Mouse (Mus musculus): Measurements from ENCODE around the gene Ms4a6d.
"Not testable (repeated sequence)": the region's sequence is repeated elsewhere in the genome, so short reads cannot be mapped to it uniquely, and the experiment has no call there.

The Ms4a6d gene

DNA sequence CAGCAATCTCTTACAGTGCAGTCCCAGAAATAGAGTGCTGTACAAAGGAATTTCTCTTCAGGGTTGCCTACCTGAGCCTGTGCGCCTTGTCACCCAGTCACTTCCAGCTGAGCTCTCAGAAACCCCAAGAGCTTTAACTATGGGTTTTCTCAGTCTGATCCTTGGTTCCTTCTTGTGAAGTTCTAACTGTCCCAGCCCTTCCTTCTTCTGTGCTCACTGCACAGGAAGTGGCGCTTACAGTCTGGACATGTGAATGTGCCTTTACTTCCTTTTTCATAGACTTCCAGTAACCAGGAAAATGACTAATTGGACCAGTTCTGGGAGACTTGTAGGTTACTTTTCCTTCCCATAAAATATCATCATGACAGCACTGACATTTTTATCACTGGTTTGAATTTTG is at the start of gene Ms4a6d:
Ms4a6d (minus strand) TSS at position 247 of the 400 bp plus-strand sequence.
- DNase-seq (ENCODE audit: low read depth, low spot score), result no peak

DNA sequence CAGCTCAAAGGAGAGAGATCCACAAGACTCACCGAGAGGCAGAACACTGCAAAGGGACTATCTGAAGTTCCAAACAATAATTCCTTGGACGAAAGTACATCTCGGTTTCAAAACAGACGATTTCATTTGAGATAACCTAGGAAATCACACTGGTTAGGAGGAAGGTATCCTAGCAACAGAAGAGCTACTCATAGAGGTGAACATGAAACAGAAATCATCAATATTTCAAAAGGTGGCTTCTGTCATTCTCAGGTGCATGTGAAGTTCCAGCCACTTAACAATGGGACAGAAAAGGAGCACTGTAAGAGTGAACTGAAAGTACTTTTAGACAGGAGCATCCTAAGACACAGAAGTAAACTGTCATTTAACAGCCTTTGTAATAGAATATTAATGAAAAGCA is 44.9 kb upstream of the Ms4a6d start:
- DNase-seq (ENCODE audit: low read depth, low spot score), result no peak

DNA sequence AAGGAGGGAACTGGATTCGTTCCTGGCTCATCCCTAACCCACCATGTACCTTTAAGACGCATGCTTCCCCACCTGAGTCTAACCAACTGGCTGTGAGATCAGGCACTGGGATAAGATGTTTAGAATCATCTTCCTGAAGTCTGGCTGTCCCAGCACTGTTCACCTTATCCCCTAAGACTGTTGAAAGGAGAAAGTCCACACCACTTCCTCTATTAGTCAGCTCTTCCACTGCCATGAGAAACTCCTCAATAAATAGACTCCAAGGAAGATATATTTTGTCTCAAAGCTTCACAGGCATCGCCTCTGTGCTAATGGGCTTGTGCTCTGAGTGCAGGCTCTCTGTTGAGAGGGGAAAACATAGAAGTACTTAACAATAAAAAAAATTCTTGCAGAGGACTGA is 41.5 kb upstream of the Ms4a6d start:
- DNase-seq (ENCODE audit: low read depth, low spot score), result no peak

DNA sequence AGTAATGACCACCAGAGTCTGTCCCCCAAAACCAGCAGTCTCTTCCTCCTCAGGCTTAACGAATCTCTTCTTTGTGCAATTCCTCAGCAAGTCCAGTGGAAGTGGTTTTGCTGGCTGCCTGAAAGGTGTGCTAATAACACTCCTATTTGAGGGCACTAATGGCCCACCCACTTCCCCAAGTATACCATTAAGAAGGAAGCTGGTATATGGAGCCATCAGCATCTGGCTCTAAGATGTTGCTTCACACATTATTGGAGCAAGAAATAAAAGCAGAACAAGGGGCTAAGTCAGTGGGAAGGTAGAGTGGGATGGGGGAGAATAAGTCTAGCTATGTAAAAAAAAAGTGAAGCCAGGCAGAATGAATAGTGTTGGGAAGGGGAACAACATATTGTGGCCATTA is 36.1 kb upstream of the Ms4a6d start, which contains the start of gene Ms4a3:
Ms4a3 (minus strand) TSS at position 120 of the 400 bp plus-strand sequence.
- no peak for DNase-seq (ENCODE audit: low read depth, low spot score)

DNA sequence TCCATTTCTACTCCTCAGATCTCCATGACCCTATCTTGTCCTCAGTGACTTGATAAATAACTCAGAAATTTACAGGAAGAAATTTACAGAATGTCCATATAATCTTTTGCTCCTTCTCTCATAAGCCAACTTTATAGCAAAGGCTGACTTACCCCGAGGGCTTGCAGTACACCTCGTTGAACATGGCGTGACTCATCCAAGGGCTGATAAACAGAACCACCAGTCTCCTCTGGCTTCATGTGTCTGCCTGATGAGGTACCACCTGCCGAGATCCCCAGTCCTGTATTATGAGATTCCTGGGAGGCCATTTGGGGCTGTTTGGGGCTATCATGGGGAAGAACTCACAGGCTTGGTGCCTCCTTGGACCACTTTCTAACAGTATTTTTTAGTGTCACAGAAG is 34.4 kb upstream of the Ms4a6d start:
- DNase-seq (ENCODE audit: low read depth, low spot score), result no peak

DNA sequence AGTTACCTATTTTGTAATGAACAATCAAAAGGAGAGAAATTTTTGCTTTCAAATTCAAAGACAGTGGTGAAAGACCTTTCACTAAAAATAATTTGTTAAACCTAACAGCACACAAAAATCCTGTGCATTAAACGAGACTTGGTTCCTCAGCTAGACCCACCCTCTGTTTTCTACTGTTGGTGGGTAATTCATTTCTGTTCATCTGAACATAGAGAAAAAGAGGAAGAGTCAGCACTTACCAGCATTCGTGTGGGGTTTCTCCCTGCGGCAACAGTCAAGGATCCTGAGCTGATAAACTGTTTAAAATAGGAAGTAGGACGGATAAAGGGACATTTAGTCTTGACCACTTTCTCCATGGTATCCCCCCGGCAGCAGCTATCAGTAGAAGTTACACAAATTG is 30.9 kb upstream of the Ms4a6d start:
- DNase-seq (ENCODE audit: low read depth, low spot score), result no peak

DNA sequence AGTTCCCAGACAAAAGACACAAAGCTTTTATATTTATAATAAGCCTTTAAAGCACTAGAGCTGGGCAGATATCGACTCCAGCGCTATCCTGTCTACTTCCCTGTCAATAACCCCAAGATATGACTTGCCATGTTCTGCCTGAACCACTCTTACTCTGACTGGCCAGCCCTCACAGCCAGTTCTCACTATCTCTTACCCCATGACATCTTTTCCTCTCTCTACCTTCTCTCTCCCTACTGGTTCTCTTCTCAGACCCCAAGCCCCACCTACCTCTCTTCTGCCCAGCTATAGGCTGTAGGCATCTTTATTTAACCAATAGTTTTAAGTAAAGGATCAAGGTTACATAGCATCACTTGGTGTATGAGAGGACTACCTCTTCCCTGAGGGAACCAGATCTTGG is 29.7 kb upstream of the Ms4a6d start:
- DNase-seq (ENCODE audit: low read depth, low spot score), result no peak

DNA sequence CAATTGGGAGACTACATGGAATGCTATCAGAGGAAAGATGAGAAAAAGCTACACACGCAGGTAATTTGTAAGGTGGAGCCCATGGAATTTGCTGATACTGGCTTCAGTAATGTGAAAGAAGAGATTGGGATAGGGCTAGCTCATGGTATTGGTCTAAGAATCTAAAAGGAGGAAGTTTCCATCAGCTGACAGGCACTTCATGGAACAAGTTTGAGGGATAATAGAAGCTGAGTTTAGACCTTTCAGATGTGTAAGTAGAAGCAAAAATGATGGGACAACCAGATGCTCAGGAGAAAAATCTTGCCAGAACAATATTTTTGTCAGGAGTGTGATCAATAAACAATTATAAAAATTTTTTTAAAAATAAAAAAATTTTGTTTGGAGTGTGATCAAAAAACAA is 29.1 kb upstream of the Ms4a6d start:
- no peak for DNase-seq (ENCODE audit: low read depth, low spot score)

DNA sequence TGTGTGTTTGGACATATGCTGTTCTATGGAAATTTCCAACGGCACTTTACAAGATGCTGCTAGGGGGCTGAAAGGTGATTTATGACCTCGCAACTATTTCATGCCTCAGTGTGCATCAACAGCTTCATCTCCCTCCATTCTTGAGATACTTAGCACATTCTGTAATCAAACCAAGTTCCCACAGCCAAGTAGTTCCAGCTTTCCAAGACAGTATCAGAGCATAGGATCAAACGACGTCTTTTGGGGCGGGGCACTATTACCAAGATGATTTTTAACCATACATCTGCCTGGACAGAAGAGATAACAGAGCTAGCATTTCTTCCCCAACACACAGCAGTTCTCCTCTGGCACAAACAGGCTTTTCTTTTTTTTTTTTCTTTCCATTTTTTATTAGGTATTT is 20.6 kb upstream of the Ms4a6d start:
- DNase-seq (ENCODE audit: low read depth, low spot score), result no peak

DNA sequence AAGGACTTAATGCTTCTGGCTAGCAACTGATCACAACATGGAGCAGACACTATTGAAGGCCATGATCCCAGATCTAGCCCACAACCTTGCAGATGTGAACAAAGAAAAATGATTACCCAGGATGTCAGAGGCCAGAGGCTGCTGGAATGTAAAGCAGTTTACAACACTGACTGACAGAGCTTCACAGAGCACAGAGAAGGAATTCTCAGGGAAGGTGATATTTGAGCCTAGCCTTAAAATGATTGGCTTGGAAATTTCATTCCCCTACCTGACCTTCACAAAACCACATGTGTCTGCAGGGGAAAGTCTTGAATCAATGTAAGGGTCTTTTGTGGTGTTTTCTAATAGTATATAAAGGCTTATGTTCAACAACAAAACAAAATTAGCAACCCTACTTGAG is 20.2 kb upstream of the Ms4a6d start:
- no peak for DNase-seq (ENCODE audit: low read depth, low spot score)

DNA sequence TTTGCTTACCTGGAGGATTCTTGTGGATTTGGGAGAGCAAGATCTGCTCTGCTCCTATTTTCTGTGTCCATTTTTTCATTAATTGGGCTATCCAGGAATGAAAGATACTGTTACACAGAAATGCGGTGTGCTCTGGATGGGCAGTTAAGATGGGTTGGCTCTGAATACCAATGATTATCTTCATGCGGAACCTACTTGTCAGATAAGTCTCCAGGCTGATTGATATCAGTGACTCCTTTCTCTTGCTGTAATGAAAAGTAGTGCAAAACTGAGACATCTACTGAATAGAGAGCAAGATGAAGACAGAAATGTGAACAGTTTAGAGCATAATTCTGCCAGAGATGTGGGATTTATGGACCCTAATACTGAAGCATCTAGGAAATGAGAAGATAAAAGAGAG is 18.9 kb upstream of the Ms4a6d start, which contains the start of gene Ms4a2:
Ms4a2 (minus strand) TSS at position 169 of the 400 bp plus-strand sequence.
- DNase-seq (ENCODE audit: low read depth, low spot score), result no peak

DNA sequence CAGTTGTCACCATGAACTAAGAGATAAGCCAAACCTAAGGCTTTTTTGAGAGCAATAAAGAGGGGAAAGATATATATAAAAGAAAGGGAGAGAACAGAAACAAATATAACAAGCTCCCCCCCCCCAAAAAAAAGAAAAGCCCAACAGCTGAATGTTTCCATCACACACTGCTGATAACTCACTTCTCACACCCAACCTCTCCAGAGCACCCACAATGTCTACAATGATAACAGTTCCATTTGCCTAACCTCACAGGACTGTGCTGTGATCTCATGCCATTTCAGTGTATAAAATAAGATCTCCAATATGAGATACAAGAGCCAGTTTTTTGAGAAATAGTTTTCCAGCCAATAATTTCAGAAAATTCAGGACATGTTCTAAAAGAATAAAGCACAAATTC is 13.3 kb upstream of the Ms4a6d start:
- no peak for DNase-seq (ENCODE audit: low read depth, low spot score)

DNA sequence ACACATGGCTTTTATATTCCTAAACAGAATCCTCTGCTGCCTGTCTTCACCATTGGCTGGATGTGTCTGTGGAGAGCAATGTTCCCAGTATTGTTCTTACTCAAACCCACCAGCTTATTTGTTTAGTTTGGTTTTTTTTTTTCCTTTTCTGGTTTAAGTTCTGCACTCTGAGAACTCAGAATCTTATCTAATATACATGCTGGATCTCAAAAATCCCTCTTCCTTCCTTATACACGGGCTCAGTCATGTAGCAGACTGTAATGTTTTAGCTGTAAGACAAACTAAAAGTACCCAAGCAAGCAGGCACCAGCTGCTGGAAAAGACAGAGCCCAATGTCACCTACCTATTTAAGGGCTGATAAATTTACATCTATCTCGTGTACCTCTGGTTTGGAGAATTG is 10.2 kb upstream of the Ms4a6d start:
- no peak for DNase-seq (ENCODE audit: low read depth, low spot score)

DNA sequence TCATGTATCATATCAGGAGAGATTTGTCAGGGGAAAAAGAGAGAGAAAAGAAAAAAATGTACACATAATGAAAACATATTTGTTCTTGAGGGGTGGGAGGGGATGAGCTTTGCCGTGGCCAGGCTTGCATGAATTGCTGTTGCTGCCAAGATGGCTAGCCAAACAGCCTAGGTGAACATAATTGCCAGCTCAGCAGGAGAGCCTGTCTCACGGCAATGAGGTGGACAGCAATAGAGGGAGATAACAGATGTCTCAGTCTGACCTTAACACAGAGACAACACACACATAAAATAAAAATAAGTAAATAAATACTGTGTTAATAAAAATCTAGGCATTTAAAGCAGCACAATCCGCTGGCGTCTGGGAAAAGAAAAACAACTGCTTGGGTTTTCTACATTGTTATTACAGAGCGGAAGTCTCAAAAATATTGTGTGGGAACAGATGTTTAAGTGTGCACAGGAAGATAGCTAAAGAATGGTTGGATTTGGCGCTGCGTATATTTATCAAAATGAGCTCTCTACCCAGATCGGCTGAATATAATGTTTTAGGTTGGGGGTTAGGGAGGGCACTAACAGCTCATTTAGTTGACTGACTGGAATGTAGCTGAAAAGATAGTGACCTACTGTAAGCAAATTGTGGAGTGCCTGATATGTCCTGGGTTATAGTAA is 9.3 kb upstream of the Ms4a6d start:
- no peak for DNase-seq (ENCODE audit: low read depth, low spot score)

DNA sequence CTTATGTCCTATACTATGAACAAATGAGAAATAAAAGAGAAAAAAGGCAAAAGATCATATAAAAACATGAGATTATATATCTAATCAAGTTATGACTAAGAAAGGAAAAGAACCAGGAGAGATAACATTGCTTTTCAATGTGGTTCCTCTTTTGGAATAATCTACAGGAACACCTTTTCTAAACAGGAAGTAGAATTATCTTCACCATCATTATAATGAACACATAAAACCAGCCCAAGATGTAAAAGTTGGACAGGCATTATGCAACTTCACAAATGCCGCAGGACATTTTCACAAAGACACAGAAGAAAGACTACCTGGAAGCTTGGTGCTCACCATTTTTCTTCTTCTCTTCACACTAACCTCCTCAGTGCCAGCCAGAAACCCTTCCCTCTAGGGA is 8.4 kb upstream of the Ms4a6d start:
- DNase-seq (ENCODE audit: low read depth, low spot score), result no peak

DNA sequence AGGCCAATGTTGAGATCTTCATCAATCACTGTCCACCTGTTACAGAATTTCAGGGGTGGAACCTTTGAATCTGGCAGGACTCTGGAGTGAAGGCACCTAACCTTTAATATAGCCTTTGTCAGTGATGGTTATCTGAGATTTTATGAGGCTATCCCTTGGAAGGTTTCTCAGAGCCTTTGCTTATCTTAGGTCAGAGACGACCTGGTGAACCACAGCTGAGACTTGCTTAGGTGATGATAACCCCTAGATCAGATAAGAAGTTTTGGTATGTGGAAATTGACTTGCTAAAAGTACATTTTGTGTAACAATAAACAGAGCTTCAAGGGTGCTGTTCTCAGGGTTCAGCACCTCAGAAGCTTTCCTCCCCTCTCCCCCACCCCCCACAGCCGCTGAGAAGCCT is 7.6 kb upstream of the Ms4a6d start:
- no peak for DNase-seq (ENCODE audit: low read depth, low spot score)

DNA sequence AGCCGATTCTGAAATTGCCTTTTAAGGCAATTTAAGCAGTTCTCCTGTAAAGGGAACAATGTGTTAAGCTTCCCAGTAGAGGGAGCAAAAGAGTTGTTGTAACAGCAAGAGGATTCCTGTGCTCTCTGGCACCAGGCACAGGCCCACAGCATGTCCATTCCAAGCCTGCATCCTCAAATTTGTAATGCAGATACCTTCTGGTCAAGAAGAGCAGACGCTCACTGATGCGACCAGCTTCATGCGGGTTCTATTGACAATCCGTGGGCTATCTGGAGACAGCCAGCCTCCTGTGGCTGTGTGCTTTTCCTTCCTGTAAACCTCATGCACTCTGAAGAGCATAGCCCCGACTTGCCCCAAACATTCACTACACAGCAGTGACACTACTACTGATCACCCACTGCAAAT is 6.9 kb upstream of the Ms4a6d start:
- DNase-seq (ENCODE audit: low read depth, low spot score), result peak; percentile 12

DNA sequence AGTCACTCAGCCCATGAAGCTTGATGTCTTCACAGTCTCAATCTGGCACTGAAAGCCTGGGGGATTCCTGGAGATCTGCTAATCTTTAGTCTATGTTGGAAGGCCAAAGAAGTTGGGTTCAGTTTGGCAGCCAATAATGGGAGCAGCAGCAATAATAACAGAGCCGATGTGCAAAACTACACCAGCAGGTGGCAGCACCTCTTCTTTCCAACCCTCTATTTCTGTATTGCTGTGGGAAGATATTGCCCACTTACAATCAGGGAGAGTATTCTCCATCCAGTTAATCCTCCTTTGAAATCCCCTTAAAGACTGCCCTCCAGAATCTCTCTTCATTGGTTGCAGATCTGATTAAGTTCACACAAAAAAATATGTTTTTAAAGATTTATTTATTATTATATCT is 3.5 kb upstream of the Ms4a6d start:
- no peak for DNase-seq (ENCODE audit: low read depth, low spot score)

DNA sequence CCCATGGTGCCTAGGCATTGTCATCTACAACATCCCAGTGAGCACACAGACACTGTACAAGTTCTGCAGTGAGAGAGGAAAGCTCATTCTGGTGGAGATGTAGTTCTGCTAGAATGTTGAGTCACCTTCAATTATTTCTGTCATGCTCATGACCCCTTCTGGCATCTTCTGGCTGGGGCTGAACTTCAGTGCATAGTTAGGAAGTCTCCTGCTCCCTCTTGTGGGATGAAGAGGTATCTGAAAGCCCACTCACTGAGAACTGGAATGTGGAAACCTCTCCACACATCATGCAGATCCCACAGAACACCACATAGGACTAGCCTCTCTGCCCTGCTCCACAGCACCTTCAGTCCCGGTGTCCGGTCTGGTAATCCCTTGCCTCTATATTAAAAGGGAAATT is 2.6 kb downstream of the Ms4a6d start:
- no peak for DNase-seq (ENCODE audit: low read depth, low spot score)

DNA sequence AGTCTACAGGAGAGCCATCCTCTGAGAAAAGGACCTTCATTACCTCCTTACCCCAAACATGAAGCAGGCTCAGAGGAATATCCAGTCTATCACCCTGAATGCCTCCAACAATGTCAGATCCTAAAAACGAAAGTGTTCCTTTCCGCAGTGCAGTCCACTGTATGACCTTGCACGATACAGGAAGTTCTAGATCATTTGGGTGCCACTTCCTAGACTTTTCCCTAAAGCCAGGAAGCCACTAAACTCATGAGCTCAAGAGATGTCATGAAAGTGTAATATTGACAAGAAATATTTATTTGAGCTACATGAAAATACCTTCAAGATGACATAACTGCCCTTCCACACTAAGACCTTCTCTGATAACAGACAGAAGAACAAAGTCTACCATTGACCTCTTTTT is 3.3 kb downstream of the Ms4a6d start:
- no peak for DNase-seq (ENCODE audit: low read depth, low spot score)

DNA sequence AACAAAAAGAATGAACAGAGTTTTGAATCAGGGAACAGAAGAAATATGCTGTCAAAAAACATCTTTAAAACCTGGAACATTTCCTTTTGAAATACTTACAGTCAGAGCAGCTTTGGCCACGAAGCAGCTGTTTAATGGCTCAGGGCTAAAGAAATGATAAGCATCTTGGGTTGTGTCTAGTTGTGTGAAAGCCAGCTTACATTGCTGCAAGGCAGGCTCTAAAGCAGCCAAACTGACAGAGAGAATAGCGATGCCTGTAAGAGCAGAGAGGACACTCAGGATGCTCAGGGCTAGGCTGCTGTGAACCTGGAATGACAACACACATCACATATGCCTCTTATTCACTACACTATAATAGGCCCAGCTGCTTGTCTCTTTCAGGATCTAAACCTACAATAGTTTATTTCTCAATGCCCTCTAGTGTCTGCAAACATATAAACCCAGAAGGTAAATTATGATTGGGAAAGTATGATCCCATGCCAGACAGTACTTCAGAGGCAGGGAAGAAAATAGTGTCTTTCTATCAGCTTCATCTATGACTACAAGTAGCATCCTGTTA is 14.7 kb downstream of the Ms4a6d start:
- DNase-seq (ENCODE audit: low read depth, low spot score), result no peak

DNA sequence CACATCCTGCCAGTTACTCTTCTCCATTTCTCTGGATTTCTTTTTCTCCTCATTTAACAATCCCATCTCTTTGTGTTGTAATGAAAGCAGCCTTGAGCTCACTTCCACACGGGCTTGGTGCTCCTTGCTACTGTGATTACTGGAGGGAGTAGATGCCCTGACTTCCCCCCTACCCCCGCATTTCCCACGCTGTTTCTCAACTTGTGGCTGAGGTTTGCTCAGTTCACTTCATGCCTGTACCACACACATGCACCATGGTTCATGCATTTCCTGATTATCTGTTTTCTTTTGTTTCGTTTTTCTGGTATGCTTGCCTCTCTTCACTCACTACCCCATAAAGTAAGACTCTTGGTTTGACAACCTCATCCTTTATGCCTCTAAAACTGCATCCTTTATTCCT is 15.4 kb downstream of the Ms4a6d start:
- DNase-seq (ENCODE audit: low read depth, low spot score), result no peak

DNA sequence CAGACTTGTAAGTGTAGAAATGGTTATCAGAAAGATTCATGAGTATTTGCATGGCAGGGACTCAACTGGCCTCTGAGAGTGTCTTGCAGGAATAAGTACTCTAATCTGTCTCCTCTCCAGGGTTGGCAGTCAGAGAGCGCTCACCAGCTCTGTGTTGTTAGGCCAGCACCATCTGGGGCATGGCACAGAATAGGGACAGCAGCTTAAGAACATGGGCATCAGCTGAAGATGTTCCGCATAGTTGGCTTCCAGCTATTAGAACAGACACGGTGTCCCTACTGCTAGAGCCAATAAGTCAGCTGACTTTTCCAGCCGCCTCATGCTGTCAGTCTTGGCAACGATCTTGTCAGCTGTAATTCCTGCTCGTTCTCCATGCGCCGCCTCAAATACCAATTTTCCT is 29.7 kb downstream of the Ms4a6d start:
- DNase-seq (ENCODE audit: low read depth, low spot score), result peak; percentile 8

DNA sequence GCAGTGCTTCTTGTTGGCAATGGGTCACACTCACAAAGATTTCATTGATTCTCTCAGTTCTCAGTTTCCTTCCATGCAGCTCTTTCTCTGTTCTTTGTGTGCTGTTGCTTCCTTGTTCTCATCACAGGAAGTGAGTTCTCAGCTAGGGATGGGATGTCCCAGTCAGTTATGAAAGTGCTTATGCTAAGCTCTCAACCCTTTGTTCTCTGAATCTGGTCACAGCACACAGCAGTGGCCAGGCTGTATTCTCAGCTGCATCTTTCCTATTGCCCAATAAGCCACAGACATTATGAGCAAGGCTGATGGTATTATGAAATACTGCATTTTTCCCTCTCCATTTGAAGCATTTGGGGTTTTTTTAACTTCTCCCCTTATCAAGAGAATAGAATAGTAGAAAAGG is 45.1 kb downstream of the Ms4a6d start:
- not testable (repeated sequence) for DNase-seq (ENCODE audit: low read depth, low spot score)

All from brain, embryonic 18.5 days (tissue).